Mouse (Mus musculus): ENCODE results near the gene Fcgr1.
"Not testable (repeated sequence)": the region's sequence is repeated elsewhere in the genome, so short reads cannot be mapped to it uniquely, and the experiment has no call there.

The Fcgr1 gene

DNA sequence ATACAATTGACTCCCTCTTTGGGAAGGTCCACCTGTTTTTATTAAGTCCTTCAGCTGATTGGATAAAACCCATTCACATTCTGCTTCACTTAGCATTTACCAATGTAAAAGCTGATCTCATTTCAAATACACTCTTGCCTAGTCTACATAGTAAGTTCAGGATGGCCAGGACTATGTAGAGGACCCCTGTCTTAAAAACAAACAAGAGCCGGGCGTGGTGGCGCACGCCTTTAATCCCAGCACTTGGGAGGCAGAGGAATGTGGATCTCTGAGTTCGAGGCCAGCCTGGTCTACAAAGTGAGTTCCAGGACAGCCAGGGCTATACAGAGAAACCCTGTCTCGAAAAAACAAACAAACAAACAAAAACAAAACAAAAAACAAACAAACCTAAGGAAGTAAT lies 30.0 kb upstream of the Fcgr1 start:
- not testable (repeated sequence) for DNase-seq

DNA sequence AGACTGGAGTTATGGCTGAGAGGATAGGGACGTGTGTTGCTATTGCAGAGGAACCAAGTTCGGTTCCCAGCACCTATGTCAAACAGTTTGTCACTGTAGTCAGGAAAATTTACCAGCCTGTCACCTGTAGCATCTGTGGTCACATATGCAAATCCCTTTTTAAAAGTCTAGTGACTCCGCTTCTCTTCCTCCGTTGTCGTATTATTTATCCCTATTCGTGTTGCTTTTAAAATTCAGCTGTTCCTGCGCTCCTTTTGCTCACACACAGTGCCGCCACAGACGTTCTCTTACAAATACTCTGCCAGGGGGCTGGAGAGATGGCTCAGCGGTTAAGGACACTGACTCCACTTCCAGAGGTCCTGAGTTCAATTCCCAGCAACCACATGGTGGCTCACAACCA lies 28.8 kb upstream of the Fcgr1 start:
- DNase-seq, result no peak

DNA sequence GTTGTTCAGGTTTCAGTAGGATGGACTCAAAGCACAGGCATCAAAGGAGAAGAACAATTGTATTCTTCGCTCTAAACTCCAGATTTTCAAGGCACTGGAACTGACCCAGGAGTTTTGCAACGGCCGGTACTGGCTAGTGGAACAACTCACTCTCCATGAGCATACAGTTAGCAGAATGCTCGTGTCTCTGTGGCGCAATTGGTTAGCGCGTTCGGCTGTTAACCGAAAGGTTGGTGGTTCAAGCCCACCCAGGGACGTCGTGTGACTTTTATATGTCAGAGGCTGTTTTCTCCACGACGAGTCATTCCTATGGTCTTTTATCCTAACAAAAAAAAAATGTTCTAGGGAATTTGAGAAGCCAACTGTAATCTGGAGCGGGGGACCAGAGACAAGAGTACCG lies 28.1 kb upstream of the Fcgr1 start:
- DNase-seq, result no peak

DNA sequence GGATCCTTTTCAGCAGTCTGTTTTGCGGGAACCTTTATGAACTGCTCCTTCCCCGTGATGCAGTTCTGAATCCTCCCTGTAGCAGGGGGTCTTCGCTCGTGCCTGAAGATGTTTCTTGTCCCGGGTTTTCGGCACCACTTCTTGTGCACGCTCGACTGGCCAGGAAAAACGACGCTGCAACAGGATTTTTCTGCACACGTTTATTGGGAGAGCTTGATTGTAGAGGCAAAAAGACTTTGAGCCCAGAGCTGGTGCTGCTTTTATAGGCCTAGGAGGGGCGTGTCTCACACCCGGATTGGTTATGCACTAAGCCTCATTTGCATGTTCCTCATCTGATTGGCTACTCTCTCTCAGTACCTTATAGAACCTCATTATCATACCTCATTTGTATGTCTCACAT lies 26.2 kb upstream of the Fcgr1 start:
- not testable (repeated sequence) for DNase-seq

DNA sequence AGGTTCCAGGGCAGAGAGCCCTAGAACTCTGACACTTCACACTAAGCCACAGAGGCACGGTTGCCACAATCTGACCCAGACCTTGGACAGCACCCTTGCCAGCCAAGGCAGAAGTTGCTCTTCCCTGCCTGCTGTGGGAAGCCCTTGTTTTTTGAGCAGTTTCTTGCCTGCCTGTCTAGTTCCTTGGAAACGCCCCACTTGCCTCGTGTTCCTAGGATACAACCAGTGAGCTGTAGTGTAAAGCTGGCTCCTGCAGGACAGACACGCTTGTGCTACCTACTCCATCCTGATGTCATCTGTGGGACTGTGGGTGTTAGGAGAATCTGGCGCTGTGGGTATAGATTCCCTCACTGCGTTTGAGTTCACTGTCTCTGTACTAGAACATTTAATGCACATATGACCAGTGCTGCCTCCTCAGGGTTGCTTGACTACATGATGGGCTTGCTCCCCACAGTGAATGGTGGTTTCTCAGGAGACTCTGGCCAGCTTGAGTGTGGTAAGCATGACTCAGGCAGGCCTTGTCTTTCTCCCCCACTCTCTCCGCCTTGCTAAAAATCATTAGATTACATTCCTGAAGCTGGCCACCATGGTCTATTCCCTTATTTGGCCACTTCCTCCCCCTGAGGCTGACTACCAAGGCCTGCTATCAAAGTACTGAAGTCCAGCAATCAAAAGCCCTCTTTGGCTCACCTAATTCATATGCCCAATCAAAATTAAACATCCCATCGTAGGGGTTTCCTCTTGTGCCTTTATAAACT lies 18.8 kb upstream of the Fcgr1 start:
- peak; percentile 30 to 49 for DNase-seq

DNA sequence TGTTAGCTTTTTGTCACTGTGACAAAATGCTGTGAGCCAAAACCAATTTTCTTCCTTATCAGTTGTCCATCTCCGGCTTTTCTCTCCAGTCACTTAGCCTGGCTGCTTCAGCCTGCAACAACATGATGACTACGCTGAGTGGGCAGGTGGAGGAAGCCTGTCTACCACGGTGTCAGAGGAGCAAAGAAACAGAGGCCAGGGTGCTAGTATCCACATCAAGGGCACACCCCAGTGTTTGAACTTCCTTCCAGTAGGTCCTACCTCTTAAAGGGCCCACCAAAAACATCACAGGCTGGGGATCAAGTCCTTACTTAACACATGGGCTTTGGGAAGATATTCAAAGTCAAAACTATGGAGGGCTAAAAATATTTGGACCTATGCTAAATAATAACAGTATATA lies 15.7 kb upstream of the Fcgr1 start:
- no peak for DNase-seq

DNA sequence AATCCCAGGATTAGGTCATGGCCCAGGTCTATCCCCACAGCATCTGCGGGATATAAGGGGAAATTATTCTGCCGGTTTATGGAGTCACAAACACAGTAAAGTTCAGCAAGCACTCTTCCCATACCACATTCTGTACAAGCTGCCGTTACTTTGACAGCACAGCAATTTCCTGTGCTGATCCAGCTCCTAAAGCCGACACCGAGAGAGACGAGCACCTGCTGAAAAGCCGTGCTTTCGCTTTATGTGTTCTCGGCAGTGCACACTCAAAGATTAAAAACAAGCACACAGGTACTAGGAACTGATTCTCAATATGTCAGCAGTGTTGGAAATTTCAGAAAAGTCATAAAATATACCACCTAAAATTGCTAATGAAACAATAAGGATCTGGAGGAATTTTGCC lies 12.7 kb upstream of the Fcgr1 start:
- DNase-seq, result no peak

DNA sequence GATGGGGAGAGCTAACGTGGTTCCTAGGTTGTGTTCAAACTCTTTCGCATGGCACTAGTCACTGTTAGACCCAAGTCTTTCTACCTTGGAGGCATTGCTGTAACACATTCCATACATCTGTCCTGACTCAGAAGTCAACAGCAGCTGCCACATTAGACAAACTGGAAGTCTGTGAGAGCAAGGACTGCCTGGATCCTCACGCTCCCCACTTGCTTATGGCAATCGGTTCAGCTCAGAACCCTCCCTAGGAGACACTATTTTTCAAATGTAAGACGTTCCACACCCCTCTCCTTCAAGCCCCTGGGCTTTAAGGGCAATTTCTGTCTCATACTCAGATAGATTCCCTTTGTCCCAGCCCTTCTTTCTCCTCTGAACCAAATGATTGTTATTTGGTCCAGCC lies 8.3 kb upstream of the Fcgr1 start:
- no peak for DNase-seq

DNA sequence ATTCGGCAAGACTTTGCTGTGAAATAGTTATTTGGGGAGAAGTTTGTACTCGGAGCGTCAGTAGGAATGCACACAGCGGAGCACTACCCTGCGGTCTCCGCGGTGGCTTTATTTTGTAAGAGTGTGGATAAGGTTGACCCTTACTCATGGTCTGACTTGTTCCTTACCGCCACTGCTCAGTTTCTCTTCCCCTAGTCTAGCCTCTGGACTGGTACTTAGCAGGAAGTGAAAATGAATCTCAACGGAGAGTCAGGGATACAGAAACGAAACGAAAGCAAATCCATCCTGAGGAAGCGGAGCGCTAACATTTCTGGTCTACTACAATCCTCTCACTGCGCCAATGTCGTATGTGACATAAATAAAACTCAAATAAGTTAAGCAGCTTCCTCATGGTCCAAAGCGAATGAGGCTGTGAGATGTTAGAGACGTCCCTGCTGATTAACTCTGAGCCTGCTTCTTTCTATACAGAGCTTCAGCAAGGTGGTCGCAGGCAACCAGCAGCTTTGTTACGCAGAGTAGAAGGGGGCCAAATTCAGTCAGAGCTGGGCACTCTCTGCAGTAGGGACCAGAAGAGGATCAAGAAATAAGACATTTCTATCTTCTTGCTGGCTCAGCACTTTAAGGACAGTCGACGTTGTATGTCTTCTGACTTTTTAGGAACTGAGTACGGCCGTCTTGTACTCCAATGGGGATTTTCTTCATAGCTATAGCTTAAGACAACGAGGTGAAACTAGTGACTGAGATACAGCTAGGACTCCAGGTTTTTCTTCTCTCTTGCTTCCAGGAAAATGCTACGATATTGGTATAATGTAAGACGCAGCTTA lies 7.1 kb upstream of the Fcgr1 start:
- no peak for DNase-seq

DNA sequence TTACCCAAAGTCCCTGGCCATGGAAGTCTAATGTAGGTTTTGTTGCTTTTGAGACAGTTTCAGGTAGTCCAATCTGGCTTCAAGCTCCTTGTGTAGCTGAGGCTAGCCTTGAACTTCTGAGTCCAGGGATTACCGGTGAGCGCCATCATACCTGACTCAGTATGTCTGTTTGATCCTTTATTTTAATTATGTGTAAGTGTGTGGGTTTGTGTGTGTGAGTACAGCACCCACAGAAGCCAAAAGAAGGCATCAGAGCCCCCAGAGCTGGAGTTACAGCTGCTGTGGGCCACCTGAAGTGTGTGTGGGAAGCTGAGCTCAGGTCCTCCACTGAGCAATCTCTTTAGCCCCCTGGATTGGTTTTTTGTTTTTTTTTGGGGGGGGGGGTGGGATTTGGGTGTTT lies 5.8 kb upstream of the Fcgr1 start:
- DNase-seq, result no peak

DNA sequence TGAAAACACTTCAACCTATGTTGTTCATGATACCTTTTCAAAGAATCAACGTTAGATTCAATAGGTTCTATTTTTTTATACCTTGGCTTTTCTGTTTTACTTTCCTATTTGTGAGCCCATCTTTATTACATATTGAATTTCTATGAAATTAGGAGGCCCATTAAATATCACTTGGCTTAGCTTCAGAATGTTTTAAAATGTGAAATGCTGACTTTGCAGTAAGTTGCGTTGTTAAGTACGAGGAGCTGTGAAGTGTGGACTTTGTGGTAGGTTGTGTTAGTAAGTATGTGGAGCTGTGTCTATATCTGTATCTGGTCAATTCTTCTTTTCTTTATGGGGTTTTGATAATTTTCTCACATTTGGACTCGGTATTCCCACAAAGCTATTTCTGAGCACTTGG lies 4.6 kb upstream of the Fcgr1 start:
- no peak for DNase-seq

DNA sequence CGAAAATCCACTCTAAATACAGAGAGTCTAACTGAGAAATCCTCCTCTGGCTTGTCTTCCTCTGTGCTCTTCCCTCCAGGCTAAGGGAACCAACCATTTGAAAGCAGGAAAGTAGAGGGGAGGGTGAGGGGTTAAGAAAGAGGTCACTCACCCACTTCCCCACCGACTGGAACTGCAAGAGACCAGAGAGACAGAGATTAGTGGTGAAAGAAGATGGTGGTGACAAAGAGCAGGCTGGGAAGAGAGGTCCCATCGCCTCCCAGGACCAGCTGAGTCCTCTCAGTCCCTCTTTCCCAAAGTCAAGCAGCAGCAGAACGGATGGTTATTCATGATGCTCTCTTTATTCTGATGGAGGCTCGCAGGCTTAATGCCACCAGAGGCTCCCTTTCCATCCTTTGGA lies 401 bp downstream of the Fcgr1 start:
- DNase-seq, result no peak

DNA sequence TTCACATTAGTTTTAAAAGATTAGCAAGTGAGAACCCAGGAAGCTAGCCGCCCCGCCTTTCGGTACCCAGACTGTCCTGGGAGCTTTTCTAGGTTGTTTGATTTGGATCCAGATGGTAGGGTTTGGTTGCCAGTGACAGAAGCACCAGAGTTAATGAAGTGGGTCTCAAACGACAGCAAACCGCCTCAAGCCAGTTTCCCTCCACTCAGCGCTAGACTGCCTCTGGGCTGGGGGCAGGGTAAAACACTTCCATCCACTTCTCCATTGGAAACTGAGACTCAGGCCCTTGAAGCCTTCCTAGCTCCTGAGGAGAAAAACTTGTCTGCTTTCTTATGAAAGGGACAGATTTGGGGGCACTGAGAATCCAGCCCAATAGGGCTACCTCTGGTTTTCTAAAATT lies 1.1 kb downstream of the Fcgr1 start:
- DNase-seq, result no peak

DNA sequence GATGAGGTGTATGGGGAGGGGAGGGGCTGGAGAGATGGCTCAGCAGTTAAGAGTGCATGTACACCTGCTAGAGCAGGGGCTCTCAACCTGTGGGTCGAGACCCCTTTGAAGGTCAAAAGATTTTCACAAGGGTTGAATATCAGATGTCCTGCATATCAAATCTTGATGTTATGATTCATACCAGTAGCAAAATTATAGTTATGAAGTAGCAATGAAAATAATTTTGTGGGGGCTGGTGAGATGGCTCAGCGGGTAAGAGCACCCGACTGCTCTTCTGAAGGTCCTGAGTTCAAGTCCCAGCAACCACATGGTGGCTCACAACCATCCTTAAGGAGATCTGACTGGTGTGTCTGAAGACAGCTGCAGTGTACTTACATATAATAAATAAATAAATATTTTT lies 3.0 kb downstream of the Fcgr1 start:
- not testable (repeated sequence) for DNase-seq

DNA sequence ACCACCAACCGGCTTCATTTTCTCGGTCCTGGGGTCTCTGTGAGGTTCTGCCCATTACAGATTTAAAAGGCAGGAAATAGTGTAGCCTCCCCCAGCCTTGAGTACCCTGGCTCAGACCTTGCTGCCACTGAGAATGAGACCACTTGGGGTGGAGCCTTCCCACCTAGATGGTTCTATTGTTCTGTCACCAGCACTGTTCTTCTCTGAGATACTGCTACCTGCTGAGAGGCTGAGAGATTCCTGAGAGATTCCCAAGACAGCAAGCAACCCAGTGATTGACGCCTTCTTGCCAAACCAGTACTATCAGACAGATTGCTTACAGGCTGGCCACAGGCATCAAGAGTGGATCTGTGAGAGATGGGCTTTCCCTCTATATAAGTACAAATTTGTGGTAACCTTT lies 4.6 kb downstream of the Fcgr1 start:
- DNase-seq, result no peak

DNA sequence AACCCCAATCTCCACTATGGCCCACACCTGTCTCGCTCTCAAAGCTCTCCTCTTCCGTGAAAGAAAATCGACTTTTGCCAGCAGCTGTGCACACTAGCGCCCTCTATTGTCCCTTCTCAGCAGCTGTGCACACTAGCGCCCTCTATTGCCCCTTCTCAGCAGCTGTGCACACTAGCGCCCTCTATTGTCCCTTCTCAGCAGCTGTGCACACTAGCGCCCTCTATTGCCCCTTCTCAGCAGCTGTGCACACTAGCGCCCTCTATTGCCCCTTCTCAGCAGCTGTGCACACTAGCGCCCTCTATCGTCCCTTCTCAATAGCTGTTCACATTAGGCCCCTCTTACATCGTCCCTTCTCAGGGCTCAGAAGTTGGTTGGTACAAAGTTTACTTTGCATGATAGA lies 6.4 kb downstream of the Fcgr1 start:
- not testable (repeated sequence) for DNase-seq

DNA sequence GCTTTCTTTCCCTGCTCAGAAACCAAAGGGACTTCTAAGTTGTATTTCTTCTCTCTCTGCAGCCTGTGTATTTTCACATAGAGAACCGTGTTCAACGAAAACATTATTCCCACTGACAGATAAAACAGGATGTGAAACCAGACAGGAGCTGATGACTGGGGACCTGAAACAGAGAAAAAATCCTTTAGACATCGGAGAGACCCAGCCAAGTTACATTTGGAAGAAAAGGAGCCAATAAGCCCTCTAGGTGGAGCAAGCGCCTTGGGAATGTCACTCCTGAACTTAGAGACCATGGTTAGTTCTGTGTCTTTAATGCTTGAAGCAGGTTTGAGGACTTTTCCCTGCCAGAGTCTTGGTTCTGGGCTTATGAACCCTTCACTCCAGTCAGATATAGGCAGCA lies 9.3 kb downstream of the Fcgr1 start:
- peak; percentile 59 to 64 for DNase-seq

DNA sequence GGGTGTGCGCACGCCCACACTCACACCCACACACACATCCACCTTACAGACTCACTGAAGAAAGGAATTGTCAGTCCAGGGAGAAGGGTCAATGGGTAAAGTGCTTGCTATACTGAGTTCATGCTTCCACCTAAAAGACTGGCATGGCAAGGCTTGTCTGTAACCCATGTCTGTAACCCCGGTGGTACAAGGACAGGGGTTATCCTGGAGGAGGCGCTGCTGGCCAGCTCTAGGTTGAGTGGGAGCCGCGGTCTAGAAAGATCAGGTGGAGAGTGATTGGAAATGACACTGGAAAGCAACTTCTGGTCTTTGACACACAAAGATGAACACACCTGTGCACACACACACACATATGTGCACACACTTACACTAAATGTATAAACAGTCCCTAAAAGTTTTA lies 13.1 kb downstream of the Fcgr1 start:
- DNase-seq, result no peak

DNA sequence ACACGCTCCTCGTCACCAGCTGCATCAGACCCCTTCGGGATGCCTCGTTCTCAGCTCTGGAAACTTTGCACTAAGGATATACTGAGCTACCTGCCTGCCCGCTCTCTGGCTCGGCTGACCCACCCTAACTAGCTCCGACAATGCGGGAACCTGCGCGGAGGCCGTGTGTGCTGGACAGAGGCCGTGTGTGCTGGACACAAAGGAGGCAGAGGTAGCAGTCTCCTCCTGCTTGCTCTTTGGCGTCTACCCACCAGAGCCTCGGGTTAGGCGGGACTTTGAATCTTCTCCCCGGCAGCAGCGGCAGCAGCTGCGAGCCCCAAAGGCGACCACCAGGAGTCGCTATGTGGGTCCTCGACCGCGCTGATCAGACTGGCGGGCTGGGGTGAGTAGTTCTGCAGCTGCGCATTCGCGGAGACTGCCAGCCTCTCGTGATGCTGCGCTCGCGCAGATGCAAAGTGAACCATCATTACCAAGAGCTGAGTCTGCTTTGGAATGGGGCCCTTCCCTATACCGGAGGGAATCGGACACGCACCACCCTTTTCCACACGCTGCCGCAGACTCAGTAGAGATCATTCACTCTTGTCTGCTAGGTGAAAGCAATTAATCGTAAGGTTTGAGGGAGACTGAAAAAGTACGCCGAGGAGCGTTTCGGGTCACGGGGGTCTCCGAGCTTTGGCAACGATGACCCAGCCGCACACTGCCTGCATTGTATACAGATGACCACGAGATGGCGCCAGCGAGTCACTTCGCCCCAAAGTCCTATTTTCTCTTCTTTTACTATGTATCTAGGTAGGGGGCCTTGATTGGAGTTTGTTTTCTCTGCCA lies 15.8 kb downstream of the Fcgr1 start:
- DNase-seq, result peak; percentile 95 to 96

DNA sequence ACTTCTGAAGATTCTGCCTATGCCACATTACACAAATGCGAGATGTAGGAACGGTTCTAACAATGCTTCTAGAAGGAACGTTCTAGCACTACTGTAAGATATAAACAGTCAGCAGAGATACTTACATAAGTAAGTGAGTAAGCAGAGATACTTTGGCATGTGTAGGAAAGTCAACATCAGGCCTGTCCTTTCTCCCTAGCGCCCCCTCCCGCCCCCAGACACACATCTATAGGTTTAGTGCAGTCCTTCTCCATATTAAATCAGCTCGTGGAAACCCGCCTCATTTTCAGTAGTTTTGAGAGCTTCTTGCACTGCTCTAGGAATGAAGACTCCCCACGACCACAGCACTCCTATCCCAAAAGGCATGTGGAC lies 16.4 kb downstream of the Fcgr1 start:
- peak; percentile 73 to 84 for DNase-seq

DNA sequence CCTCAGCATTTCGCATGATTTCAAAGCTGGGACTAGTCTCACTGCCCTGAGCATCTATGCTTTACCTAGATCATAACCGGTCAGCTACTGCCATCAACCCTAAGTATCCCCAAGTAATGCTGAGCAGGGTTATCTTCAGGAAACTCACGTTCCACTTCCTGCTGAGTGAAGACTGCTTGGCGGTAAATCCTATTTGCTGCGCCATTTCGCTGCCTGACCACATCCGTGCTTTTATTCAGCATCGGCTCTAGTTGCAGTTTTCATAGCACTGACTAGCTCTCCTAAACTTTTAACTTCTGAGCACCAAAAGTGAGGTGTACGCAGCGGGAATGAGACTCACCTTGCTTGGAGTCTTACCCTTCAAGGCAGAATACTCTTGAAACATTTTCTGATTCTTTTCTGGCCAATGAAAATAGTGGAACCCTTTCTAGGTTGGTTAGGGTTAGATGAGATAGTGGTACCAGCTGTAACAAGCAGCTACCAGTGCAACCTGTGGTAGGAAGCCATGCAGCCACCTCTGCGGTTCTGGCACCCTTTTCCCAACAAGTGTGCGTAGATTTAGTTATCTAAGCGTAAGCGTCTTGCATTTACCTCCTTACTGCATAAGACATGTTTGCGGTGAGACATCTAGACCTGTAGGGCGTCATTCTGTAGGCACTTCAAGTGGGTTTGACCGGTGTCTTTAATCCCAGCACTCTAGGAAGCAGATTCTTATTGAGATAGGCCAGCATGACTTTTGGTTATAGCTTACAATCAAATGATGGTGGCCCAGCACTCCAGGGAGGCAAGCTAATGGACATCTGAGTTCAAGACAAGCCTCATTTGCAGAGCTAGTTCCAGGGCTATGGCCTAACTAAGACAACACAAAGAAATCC lies 19.9 kb downstream of the Fcgr1 start:
- DNase-seq, result peak in 1 of 2 experiments; percentile 30

Data from kidney, postnatal 4 days (tissue).